Mouse (Mus musculus): Measurements from ENCODE around the gene Erc2.

Erc2 gene

GRCm38 (mm10) chr14:27667016-27667852 is 45.0 kb downstream of the Erc2 start:
- no peak for DNase-seq (ENCODE audit: low read depth, low spot score)

- DNase-seq (ENCODE audit: low read depth, low spot score) = no peak
Measured at GRCm38 (mm10) chr14:27668151-27668550, 45.9 kb downstream of the Erc2 start.

GRCm38 (mm10) chr14:27669939-27670338 is 47.7 kb downstream of the Erc2 start:
- DNase-seq (ENCODE audit: low read depth, low spot score) = no peak

- DNase-seq (ENCODE audit: low read depth, low spot score) = no peak
Measured at GRCm38 (mm10) chr14:27672761-27673160, 50.5 kb downstream of the Erc2 start.

GRCm38 (mm10) chr14:27674096-27674495 is 51.9 kb downstream of the Erc2 start:
- no peak for DNase-seq (ENCODE audit: low read depth, low spot score)

- no peak for DNase-seq (ENCODE audit: low read depth, low spot score)
Measured at GRCm38 (mm10) chr14:27674561-27674960, 52.3 kb downstream of the Erc2 start.

- no peak for DNase-seq (ENCODE audit: low read depth, low spot score)
Measured at GRCm38 (mm10) chr14:27675071-27675470, 52.8 kb downstream of the Erc2 start.

GRCm38 (mm10) chr14:27682368-27683052 is 60.3 kb downstream of the Erc2 start:
- no peak for DNase-seq (ENCODE audit: low read depth, low spot score)

- no peak for DNase-seq (ENCODE audit: low read depth, low spot score)
Measured at GRCm38 (mm10) chr14:27695781-27696180, 73.6 kb downstream of the Erc2 start.

- no peak for DNase-seq (ENCODE audit: low read depth, low spot score)
Measured at GRCm38 (mm10) chr14:27717364-27717763, 95.1 kb downstream of the Erc2 start.

GRCm38 (mm10) chr14:27719601-27720000 is 97.4 kb downstream of the Erc2 start:
- DNase-seq (ENCODE audit: low read depth, low spot score) = no peak

- DNase-seq (ENCODE audit: low read depth, low spot score) = no peak
Measured at GRCm38 (mm10) chr14:27720944-27721343, 98.7 kb downstream of the Erc2 start.

GRCm38 (mm10) chr14:27721759-27722158 is 99.5 kb downstream of the Erc2 start:
- DNase-seq (ENCODE audit: low read depth, low spot score) = no peak

GRCm38 (mm10) chr14:27727541-27727940 is 105.3 kb downstream of the Erc2 start:
- DNase-seq (ENCODE audit: low read depth, low spot score) = no peak

- no peak for DNase-seq (ENCODE audit: low read depth, low spot score)
Measured at GRCm38 (mm10) chr14:27731086-27731485, 108.9 kb downstream of the Erc2 start.

- DNase-seq (ENCODE audit: low read depth, low spot score) = no peak
Measured at GRCm38 (mm10) chr14:27739436-27739835, 117.2 kb downstream of the Erc2 start.

GRCm38 (mm10) chr14:27741248-27741916 is 119.2 kb downstream of the Erc2 start:
- no peak for DNase-seq (ENCODE audit: low read depth, low spot score)

- no peak for DNase-seq (ENCODE audit: low read depth, low spot score)
Measured at GRCm38 (mm10) chr14:27754340-27754739, 132.1 kb downstream of the Erc2 start.

- DNase-seq (ENCODE audit: low read depth, low spot score) = no peak
Measured at GRCm38 (mm10) chr14:27756901-27757300, 134.7 kb downstream of the Erc2 start.

- no peak for DNase-seq (ENCODE audit: low read depth, low spot score)
Measured at GRCm38 (mm10) chr14:27758230-27758629, 136.0 kb downstream of the Erc2 start.

GRCm38 (mm10) chr14:27759069-27759628 is 136.9 kb downstream of the Erc2 start:
- no peak for DNase-seq (ENCODE audit: low read depth, low spot score)

- DNase-seq (ENCODE audit: low read depth, low spot score) = no peak
Measured at GRCm38 (mm10) chr14:27759982-27760381, 137.8 kb downstream of the Erc2 start.

Measured in c-Kit-negative CD71-positive TER-119-positive erythroid progenitor cells, embryonic 14.5 days (primary cell).